Mouse (Mus musculus) midbrain, embryonic 11.5 days (tissue): ENCODE measurements around the gene Sox4. TPM values are rescaled to one million over a fixed set of nuclear protein-coding genes. Genes with fewer than 3 reads are reported as not detected.

Experiments
- ATAC-seq: fragments of 200-750 bp; cut with Nextera tagmentation; 2 replicates; pipeline ENCODE4 v1.8.0; 2017; ENCODE audit warnings: moderate TSS enrichment, moderate library complexity; ENCODE audit not compliant: low FRiP score
- DNase-seq: peaks from one replicate; pipeline ENCODE4 v3.0.0; 2015; ENCODE audit warnings: low spot score; ENCODE audit errors: missing footprints
- H3K27ac ChIP-seq: fragments of 300-500 bp; sonication (generic); 2 replicates; pipeline ENCODE4 v1.5.1; 2014; ENCODE audit warnings: low read depth, low read length
- H3K27me3 ChIP-seq: fragments of 300-500 bp; sonication (generic); 2 replicates; pipeline ENCODE4 v1.6.1; 2014; ENCODE audit warnings: mild to moderate bottlenecking, low read length, moderate library complexity, mixed read lengths; ENCODE audit not compliant: control insufficient read depth, insufficient read depth
- H3K36me3 ChIP-seq: fragments of 300-500 bp; sonication (generic); 2 replicates; pipeline ENCODE4 v1.6.1; 2014; ENCODE audit warnings: mild to moderate bottlenecking, low read length, moderate library complexity, mixed read lengths; ENCODE audit not compliant: control insufficient read depth, insufficient read depth
- H3K4me1 ChIP-seq: fragments of 300-500 bp; sonication (generic); 2 replicates; pipeline ENCODE4 v1.6.1; 2014; ENCODE audit warnings: low read length; ENCODE audit not compliant: control insufficient read depth, insufficient read depth
- H3K4me2 ChIP-seq: fragments of 300-500 bp; sonication (generic); 2 replicates; pipeline ENCODE4 v1.6.1; 2014; ENCODE audit warnings: mild to moderate bottlenecking, moderate library complexity
- H3K4me3 ChIP-seq: fragments of 300-500 bp; sonication (generic); 2 replicates; pipeline ENCODE4 v1.5.1; 2014; ENCODE audit warnings: low read depth, low read length
- H3K9ac ChIP-seq: fragments of 300-500 bp; sonication (generic); 2 replicates; pipeline ENCODE4 v1.6.1; 2014; ENCODE audit warnings: low read length
- H3K9me3 ChIP-seq: fragments of 300-500 bp; sonication (generic); 2 replicates; pipeline ENCODE4 v1.6.1; 2016; ENCODE audit warnings: low read length; ENCODE audit not compliant: control insufficient read depth
- WGBS: fragments of 180-500 bp; shearing (Covaris S2); extraction: QIAGEN DNeasy Blood & Tissue Kit; methylation state at CpG from one replicate; pipeline ENCODE4 v1.1.7; 2014; 5-methylcytosine and 5-hydroxymethylcytosine counted together
- polyA plus RNA-seq: library from polyadenylated mRNA; unstranded; fragments of >200 nt; fragmentation: Nextera tagmentation; extraction: Ambion mirVana; gene quantifications from 2 replicates; pipeline ENCODE4 v1.2.1, GENCODE M21; 2014

Sox4 gene
- 164 and 175 TPM in 2 replicates for polyA plus RNA-seq

GRCm38 (mm10) chr13:28953581-28953991, at the start of gene Sox4:
Gene Sox4, minus strand, starts transcription at chr13:28953713.
- ATAC-seq (peak; percentile 90), DNase-seq (peak; percentile 98)
- Histone ChIP-seq H3K4me3 (peak within 1 kb of the TSS; percentile 100), H3K9ac (peak within 1 kb of the TSS; percentile 100), H3K4me1 (no peaks in the 10 kb centered on the region; the same call in 1 of the 2 replicates), H3K4me2 (peak within 1 kb of the TSS; percentile 33), H3K36me3 (no peaks in the 10 kb centered on the region), H3K27ac (peak within 1 kb of the TSS; percentile 99), H3K27me3 (no peaks in the 10 kb centered on the region), H3K9me3 (no peaks in the 10 kb centered on the region)
- WGBS, result under 1% methylated on average over 19 of the region's 19 CpGs

DNA sequence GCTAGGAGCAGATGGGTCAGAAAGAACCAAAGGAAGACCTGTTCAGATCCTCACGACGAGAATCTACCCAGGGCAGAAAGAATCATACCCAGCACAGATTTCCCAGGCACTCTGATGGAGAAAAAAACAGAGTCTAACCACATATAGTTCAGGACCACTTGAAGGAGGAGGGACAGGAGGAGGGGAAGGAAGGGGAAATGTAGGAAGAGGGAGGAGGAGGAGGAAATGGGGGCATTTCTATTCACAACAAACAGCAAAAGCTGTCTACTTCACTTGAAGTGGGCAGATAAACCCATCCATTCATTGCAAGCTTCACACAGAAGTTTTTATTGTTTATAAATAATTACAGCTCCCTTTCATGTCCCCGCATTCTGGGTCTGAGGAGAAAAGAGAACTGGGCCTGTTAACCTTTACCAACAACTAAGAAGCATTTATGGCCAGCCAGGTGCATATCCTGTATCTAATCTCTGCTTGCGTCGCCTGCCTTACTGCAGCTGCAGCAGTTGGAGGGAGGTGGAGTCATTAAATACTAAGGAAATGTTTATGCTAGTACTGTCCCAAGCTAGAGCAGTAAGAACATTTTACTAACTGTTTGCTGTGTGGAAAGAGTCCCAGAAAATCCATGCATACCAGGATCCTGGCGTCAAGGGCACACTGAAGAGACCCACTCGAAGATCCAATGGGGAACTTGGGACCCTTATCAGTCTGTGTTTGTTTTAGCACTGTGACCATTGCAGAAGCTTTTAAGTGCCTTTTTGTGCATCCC, 38.6 kb upstream of the Sox4 start:
- Histone ChIP-seq H3K9me3 (no peaks in the 10 kb centered on the region), H3K4me2 (no peak overlapping the region), H3K4me3 (no peak overlapping the region), H3K27ac (no peak overlapping the region), H3K27me3 (no peaks in the 10 kb centered on the region), H3K9ac (no peak overlapping the region), H3K36me3 (no peaks in the 10 kb centered on the region), H3K4me1 (peaks cover 3% of the 10 kb centered on the region; the same call in 1 of the 2 replicates)
- DNase-seq, result no peak
- ATAC-seq, result no peak
- 74% methylated on average over 7 of the region's 7 CpGs for WGBS

DNA sequence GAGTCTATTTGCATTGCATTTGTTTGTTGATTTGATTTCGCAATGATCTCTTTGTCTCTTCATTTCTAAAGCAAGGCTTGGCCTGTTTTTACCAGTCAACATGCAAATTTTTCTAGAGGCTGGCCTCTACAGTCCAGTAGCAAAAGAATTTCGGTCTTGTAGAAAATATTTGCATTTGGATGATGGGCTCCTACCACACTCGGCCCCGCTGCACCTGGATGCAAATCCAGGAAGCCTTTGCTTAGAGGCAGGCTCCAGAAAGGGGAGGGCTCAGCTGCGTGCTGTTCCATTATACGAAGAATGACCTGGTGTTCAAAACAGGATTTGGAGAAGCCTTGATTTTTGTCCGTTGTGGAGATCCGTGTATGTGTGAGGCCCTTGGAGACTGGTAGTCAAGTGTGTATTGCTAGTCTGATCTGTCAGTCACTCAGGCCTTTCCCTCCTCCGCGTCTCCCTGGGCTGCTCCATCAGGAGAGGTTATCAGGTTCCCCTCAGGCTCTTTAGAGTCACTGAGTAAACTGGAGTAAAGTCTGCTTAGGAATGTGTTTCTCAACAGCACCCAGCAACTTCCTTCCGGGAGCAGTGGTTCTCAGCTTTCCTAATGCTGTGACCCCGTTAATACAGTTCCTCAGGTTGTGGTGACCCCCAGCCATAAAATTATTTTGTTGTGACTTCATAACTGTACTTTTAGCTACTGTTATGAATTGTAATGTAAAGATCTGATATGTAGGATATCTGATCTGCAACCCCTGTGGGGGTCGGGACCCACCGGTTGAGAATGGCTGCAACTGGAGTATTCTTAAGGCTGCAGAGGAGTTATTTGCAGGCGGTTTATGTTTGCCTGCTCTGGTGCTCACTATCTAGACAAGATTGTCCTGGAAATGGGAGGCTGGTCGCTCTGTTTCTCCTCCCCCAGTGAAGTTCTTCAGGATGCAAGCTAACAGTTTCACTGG, 35.5 kb upstream of the Sox4 start:
- H3K27ac ChIP-seq, result no peak overlapping the region
- H3K9ac ChIP-seq, result no peak overlapping the region
- WGBS, result 45% methylated on average over 16 of the region's 16 CpGs

DNA sequence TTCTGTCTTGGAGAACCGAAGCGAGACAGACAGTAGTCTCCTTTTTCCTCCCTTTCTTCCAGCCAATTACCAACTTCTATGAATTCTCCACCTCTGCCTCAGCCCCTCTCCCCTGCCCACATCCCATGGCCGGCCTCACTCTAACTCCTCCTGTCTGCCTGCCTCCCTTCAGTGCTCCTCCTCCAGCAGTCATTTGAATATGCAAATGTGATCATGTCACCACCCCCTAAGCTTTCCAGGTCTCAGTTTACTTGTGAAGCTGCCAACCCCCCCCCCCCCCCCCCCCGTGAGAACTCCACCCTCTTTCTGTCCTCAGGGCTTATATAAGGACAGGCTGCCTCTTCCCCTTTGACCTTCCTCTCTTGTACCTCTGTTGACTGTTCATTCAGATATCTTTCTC, 27.2 kb upstream of the Sox4 start:
- no peak for ATAC-seq
- Histone ChIP-seq H3K27me3 (no peaks in the 10 kb centered on the region), H3K4me3 (no peak overlapping the region), H3K9me3 (no peaks in the 10 kb centered on the region), H3K36me3 (no peaks in the 10 kb centered on the region), H3K4me2 (no peak overlapping the region), H3K9ac (no peak overlapping the region), H3K4me1 (no peaks in the 10 kb centered on the region), H3K27ac (no peak overlapping the region)
- 64% methylated on average over 4 of the region's 4 CpGs for WGBS
- no peak for DNase-seq

More for the DNA sequence above, 35.5 kb upstream of the Sox4 start:
- Histone ChIP-seq H3K36me3 (no peaks in the 10 kb centered on the region), H3K27me3 (no peaks in the 10 kb centered on the region), H3K4me3 (no peak overlapping the region), H3K9me3 (no peaks in the 10 kb centered on the region), H3K4me1 (peaks cover 3% of the 10 kb centered on the region; the same call in 1 of the 2 replicates), H3K4me2 (no peak overlapping the region)
- ATAC-seq (no peak), DNase-seq (peak; percentile 82)

DNA sequence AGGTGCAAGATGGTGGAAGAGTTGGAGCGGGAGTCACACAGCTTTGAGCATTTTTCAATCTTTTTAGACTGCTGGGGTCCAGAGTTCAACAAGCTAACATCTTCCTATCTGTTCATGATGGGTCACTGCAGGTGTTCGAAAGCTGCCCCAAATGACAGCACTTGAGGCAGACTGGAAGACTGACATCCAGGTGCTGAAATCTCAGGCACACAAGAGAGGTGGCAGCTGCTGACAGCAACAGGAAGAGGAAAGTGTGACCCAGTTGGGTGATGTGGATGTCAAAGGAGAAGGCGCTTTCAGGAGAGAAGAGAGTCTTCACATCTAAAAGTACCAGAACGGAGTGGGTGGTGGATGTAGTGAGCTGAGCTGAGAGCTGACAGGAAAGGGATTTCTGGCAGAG, 21.5 kb upstream of the Sox4 start:
- Histone ChIP-seq H3K4me3 (no peak overlapping the region), H3K9ac (no peak overlapping the region), H3K4me2 (no peak overlapping the region), H3K4me1 (no peaks in the 10 kb centered on the region), H3K27ac (no peak overlapping the region), H3K9me3 (no peaks in the 10 kb centered on the region), H3K27me3 (no peaks in the 10 kb centered on the region), H3K36me3 (no peaks in the 10 kb centered on the region)
- peak; percentile 49 for DNase-seq
- WGBS, result 91% methylated on average over 4 of the region's 4 CpGs
- no peak for ATAC-seq

GRCm38 (mm10) chr13:28974597-28974996, 21.1 kb upstream of the Sox4 start:
- H3K27me3 ChIP-seq, result no peaks in the 10 kb centered on the region
- H3K27ac ChIP-seq, result no peak overlapping the region
- ATAC-seq, result peak; percentile 35; the same call in 1 of the 2 replicates
- H3K4me1 ChIP-seq, result no peaks in the 10 kb centered on the region
- WGBS, result 73% methylated on average over 5 of the region's 5 CpGs
- H3K4me2 ChIP-seq, result no peak overlapping the region
- no peaks in the 10 kb centered on the region for H3K36me3 ChIP-seq
- no peak overlapping the region for H3K4me3 ChIP-seq
- no peak overlapping the region for H3K9ac ChIP-seq
- H3K9me3 ChIP-seq, result no peaks in the 10 kb centered on the region
- DNase-seq, result peak; percentile 84

DNA sequence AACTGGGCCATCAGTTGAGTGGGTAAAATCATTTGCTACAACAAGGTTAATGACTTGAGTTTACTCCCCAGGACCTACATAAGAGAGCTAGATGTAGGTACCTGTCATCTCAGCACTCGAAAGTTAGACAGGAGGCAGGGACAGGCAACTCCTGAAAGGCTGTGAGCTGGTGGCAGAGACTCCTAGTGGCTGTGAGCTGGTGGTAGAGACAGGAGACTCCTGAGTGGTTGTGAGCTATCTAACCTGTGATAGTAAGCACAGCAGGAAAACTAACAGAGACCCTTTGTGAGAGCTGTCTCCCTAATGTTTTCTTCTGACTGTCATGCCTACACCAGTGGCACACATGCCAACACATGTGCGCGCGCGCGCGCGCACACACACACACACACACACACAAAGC, 7.4 kb upstream of the Sox4 start:
- WGBS, result 98% methylated on average over 8 of the region's 8 CpGs
- peaks cover 9% of the 10 kb centered on the region; the same call in 1 of the 2 replicates for H3K4me1 ChIP-seq
- no peaks in the 10 kb centered on the region for H3K27me3 ChIP-seq
- no peak overlapping the region for H3K4me2 ChIP-seq
- DNase-seq (no peak), ATAC-seq (no peak)
- H3K9ac ChIP-seq, result no peak overlapping the region
- no peaks in the 10 kb centered on the region for H3K36me3 ChIP-seq
- H3K4me3 ChIP-seq, result no peak overlapping the region
- H3K27ac ChIP-seq, result no peak overlapping the region
- no peaks in the 10 kb centered on the region for H3K9me3 ChIP-seq

DNA sequence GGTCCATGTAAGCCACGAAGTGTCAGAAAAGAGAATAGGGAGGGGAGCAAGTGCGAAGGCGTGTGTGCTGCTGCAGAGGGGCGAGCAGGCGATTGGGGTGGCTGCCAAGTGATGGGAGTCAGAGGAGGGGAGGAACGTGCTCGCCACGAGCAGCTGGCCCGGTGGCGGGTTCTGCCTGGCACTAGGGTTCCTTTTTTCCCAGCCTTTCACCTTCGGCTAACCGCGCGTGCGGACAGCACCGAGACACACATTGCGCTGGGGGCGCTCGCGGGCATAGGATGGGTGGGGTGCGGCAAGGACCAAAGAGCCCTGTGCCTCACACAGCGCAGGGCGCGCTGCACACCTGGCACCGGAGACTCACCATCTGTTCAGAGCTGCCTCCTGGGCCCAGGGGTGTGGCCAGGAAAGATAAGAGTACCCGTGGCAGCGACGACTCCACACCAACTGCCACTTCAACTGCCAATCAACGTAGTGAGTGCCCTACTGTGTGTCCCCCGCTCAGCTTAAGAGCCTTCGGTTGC, 6.0 kb upstream of the Sox4 start:
- WGBS, result 2% methylated on average over 31 of the region's 31 CpGs
- DNase-seq (peak; percentile 98), ATAC-seq (peak; percentile 71)
- peak overlapping the region; percentile 95 for H3K27ac ChIP-seq
- peaks cover 9% of the 10 kb centered on the region; the same call in 1 of the 2 replicates for H3K4me1 ChIP-seq
- no peaks in the 10 kb centered on the region for H3K9me3 ChIP-seq
- peak overlapping the region; percentile 83 for H3K9ac ChIP-seq
- H3K36me3 ChIP-seq, result no peaks in the 10 kb centered on the region
- H3K27me3 ChIP-seq, result no peaks in the 10 kb centered on the region
- H3K4me3 ChIP-seq, result peak overlapping the region; percentile 47
- H3K4me2 ChIP-seq, result peak overlapping the region; percentile 94
